ENCODE assay signal across 8 mouse cellular contexts in genomic region chr7:143738601-143739006, GRCm38 (mm10). TPM values are rescaled to one million over a fixed set of nuclear protein-coding genes. Genes with fewer than 3 reads are reported as not detected.
DNase-seq lines count a peak whose midpoint lies in the region; ATAC-seq and TF ChIP-seq lines count a peak whose summit lies in the region.

No protein-coding gene starts in this region.

- 9% methylated on average over 5 of the region's 5 CpGs for WGBS in heart, postnatal 0 days
- 45% methylated on average over 5 of the region's 5 CpGs for WGBS in limb, embryonic 12.5 days

- H3K4me2 ChIP-seq in heart, postnatal 0 days (ENCODE audit: low read depth, low read length): peak overlapping the region; percentile 84
- H3K4me2 ChIP-seq in limb, embryonic 12.5 days: peak overlapping the region; percentile 78
- H3K4me2 ChIP-seq in myocyte (ENCODE audit: low read depth): peak overlapping the region; percentile 94

- TF ChIP-seq CTCF in C2C12 (IDR thresholded peaks at IDR 0.05; ENCODE audit: control insufficient read depth, insufficient read depth, insufficient read length): no peak
- TF ChIP-seq CTCF in heart, postnatal 0 days (IDR thresholded peaks at IDR 0.05; ENCODE audit: low read depth): no peak

- H3K79me2 ChIP-seq in C2C12 (ENCODE audit: control insufficient read depth, insufficient read depth) (peaks cover 65% of the 10 kb centered on the region), myocyte (ENCODE audit: control insufficient read depth, insufficient read depth) (peaks cover 60% of the 10 kb centered on the region)

- no peaks in the 10 kb centered on the region for H3K9me3 ChIP-seq in heart, postnatal 0 days (replicated peaks; ENCODE audit: control insufficient read depth, low read length)
- no peaks in the 10 kb centered on the region for H3K9me3 ChIP-seq in limb, embryonic 12.5 days

- no peak for TF ChIP-seq EP300 in heart, postnatal 0 days (IDR thresholded peaks at IDR 0.05; ENCODE audit: low read depth)

- H3K4me3 ChIP-seq in C2C12 (ENCODE audit: insufficient read depth, poor library complexity, severe bottlenecking) (peak overlapping the region; percentile 65), myocyte (peak overlapping the region; percentile 81)
- H3K4me3 ChIP-seq in heart, postnatal 0 days (ENCODE audit: low read depth, low read length): peak overlapping the region; percentile 70
- H3K4me3 ChIP-seq in limb, embryonic 12.5 days (replicated peaks): peak overlapping the region; percentile 68

- ATAC-seq in heart, postnatal 0 days (ENCODE audit: insufficient read depth, low read depth): peak; percentile 15; the same call in 1 of the 2 replicates
- ATAC-seq in limb, embryonic 12.5 days (ENCODE audit: insufficient number of reproducible peaks, insufficient read depth, low FRiP score, low TSS enrichment, low read depth): no peak
- ATAC-seq in megakaryocyte-erythroid progenitor cell, adult 5-6 weeks (replicated peaks; ENCODE audit: low FRiP score, low TSS enrichment, poor library complexity, severe bottlenecking): no peak

- peak overlapping the region; percentile 77; the same call in 1 of the 2 replicates for H3K9ac ChIP-seq in heart, postnatal 0 days (replicated peaks; ENCODE audit: low read depth, low read length)
- peak overlapping the region; percentile 92 for H3K9ac ChIP-seq in limb, embryonic 12.5 days (replicated peaks)

- peak overlapping the region; percentile 82 for H3K27ac ChIP-seq in heart, postnatal 0 days (ENCODE audit: low read depth)
- H3K27ac ChIP-seq in limb, embryonic 12.5 days: no peak overlapping the region

- peaks cover 5% of the 10 kb centered on the region for H3K36me3 ChIP-seq in C2C12 (ENCODE audit: control insufficient read depth, insufficient read depth)
- H3K36me3 ChIP-seq in heart, postnatal 0 days (replicated peaks; ENCODE audit: control insufficient read depth, insufficient read depth, low read length): no peaks in the 10 kb centered on the region
- H3K36me3 ChIP-seq in limb, embryonic 12.5 days: peaks cover 14% of the 10 kb centered on the region; the same call in 1 of the 2 replicates
- no peaks in the 10 kb centered on the region for H3K36me3 ChIP-seq in myocyte (ENCODE audit: control insufficient read depth, insufficient read depth)

- H3ac ChIP-seq in C2C12 (ENCODE audit: control insufficient read depth, insufficient read length, low read depth) (peak overlapping the region; percentile 77), myocyte (ENCODE audit: control insufficient read depth, insufficient read length) (no peak overlapping the region)

- H3K4me1 ChIP-seq in heart, postnatal 0 days (ENCODE audit: control insufficient read depth, insufficient read depth): peaks cover 28% of the 10 kb centered on the region
- peaks cover 25% of the 10 kb centered on the region for H3K4me1 ChIP-seq in limb, embryonic 12.5 days (replicated peaks)

- TF ChIP-seq POLR2A in myocyte (IDR thresholded peaks at IDR 0.05; ENCODE audit: insufficient read length, low read depth): no peak

- peak; percentile 48 for DNase-seq in Muller cell, postnatal 12 days (ENCODE audit: inconsistent ontology term)
- no peak for DNase-seq in heart, postnatal 0 days (ENCODE audit: low spot score)
- no peak for DNase-seq in gastrocnemius, postnatal 4 days (ENCODE audit: low spot score in 2 of 2)
- DNase-seq in gastrocnemius, postnatal 10 days: no peak

- H3K79me3 ChIP-seq in C2C12 (ENCODE audit: low read depth): peaks cover 41% of the 10 kb centered on the region

- no peaks in the 10 kb centered on the region for H3K27me3 ChIP-seq in C2C12 (ENCODE audit: control insufficient read depth, insufficient read depth, insufficient read length)
- no peaks in the 10 kb centered on the region for H3K27me3 ChIP-seq in heart, postnatal 0 days (ENCODE audit: control insufficient read depth, insufficient read depth, low read length)
- H3K27me3 ChIP-seq in limb, embryonic 12.5 days: peaks cover 12% of the 10 kb centered on the region; the same call in 1 of the 2 replicates
- H3K27me3 ChIP-seq in myocyte (ENCODE audit: control insufficient read depth, insufficient read depth, insufficient read length): no peaks in the 10 kb centered on the region

TF ChIP-seq in C2C12, 6 proteins besides CTCF, POLR2A, EP300 and RAD21:
- TF ChIP-seq USF1 (IDR thresholded peaks at IDR 0.05; ENCODE audit: low read depth): no peak
- TF ChIP-seq MAX (IDR thresholded peaks at IDR 0.05): no peak
- no peak for TF ChIP-seq MYOD1 (IDR thresholded peaks at IDR 0.05; ENCODE audit: control insufficient read depth, insufficient read length, low read depth)
- no peak for TF ChIP-seq FOSL1 (IDR thresholded peaks at IDR 0.05; ENCODE audit: insufficient read depth, low read length, poor library complexity, severe bottlenecking)
- no peak for TF ChIP-seq MYOG (IDR thresholded peaks at IDR 0.05; ENCODE audit: control insufficient read depth, extremely low read depth, insufficient read length)
- TF ChIP-seq CEBPB (IDR thresholded peaks at IDR 0.05; ENCODE audit: low read depth): no peak

TF ChIP-seq in myocyte, 11 proteins besides CTCF, POLR2A, EP300 and RAD21:
- TF ChIP-seq POLR2AphosphoS2 (IDR thresholded peaks at IDR 0.05; ENCODE audit: insufficient read length, low read depth): no peak
- no peak for TF ChIP-seq TCF12 (IDR thresholded peaks at IDR 0.05; ENCODE audit: insufficient read depth, poor library complexity, severe bottlenecking)
- no peak for TF ChIP-seq USF1 (IDR thresholded peaks at IDR 0.05; ENCODE audit: low read depth)
- TF ChIP-seq CEBPB (IDR thresholded peaks at IDR 0.05; ENCODE audit: insufficient read depth, poor library complexity, severe bottlenecking): no peak
- TF ChIP-seq E2F4 (IDR thresholded peaks at IDR 0.05; ENCODE audit: insufficient read depth): no peak
- TF ChIP-seq TCF3 (IDR thresholded peaks at IDR 0.05; ENCODE audit: insufficient read length, low read depth): no peak
- no peak for TF ChIP-seq SRF (IDR thresholded peaks at IDR 0.05; ENCODE audit: control insufficient read depth, insufficient read length, low read depth)
- TF ChIP-seq MAX (IDR thresholded peaks at IDR 0.05; ENCODE audit: low read depth): no peak
- TF ChIP-seq REST (IDR thresholded peaks at IDR 0.05; ENCODE audit: insufficient read depth, insufficient read length): no peak
- no peak for TF ChIP-seq MYOD1 (IDR thresholded peaks at IDR 0.05; ENCODE audit: control insufficient read depth in 1 of 3, insufficient read length in 2 of 3, low read depth in 2 of 3)
- no peak for TF ChIP-seq MYOG (IDR thresholded peaks at IDR 0.05; ENCODE audit: control insufficient read depth in 1 of 3, insufficient read depth in 1 of 3, insufficient read length in 2 of 3, low read depth in 2 of 3)
TF ChIP-seq in myocyte: peak in this region for 0.

RNA-seq across cellular contexts. Expression of gene Osbpl5, which starts 18.2 kb away (rescaled TPM):
- polyA plus RNA-seq in C2C12 (2012; fragmentation: generic; extraction: Trizol) (41.1 TPM), myocyte (2012; fragmentation: generic; extraction: Trizol) (49.6 TPM)
- 57.4 and 58.7 TPM in 2 replicates for total RNA-seq in heart, postnatal 0 days (2014; rRNA removed; ENCODE audit: low replicate concordance)
- 16.3 and 18.1 TPM in 2 replicates for polyA plus RNA-seq in heart, postnatal 0 days (2015; fragmentation: Nextera tagmentation; extraction: Ambion mirVana)
- polyA plus RNA-seq in limb, embryonic 12.5 days (2016; fragmentation: Nextera tagmentation; extraction: Ambion mirVana): 26.1 and 30.4 TPM in 2 replicates
- 4.3 and 9.3 TPM in 2 replicates for total RNA-seq in megakaryocyte-erythroid progenitor cell, adult 5-6 weeks (2014; fragmentation: Nextera tagmentation)
- total RNA-seq in megakaryocyte-erythroid progenitor cell, adult 5-6 weeks (2017): 2.6 and 3.8 TPM in 2 replicates
- 10 to 100 TPM; 57.0 to 58.7 TPM for total RNA-seq in gastrocnemius, postnatal 4 days (2021)
- 10 to 100 TPM; 33.3 to 40.2 TPM for total RNA-seq in gastrocnemius, postnatal 10 days (2021)

RNA-seq across cellular contexts. Expression of gene Mrgprg, which starts 28.2 kb away (rescaled TPM):
- polyA plus RNA-seq in C2C12 (2012; fragmentation: generic; extraction: Trizol): not detected
- total RNA-seq in heart, postnatal 0 days (2014; rRNA removed; ENCODE audit: low replicate concordance): not detected in 2 replicates
- polyA plus RNA-seq in heart, postnatal 0 days (2015; fragmentation: Nextera tagmentation; extraction: Ambion mirVana): not detected in 2 replicates
- not detected in 2 replicates for polyA plus RNA-seq in limb, embryonic 12.5 days (2016; fragmentation: Nextera tagmentation; extraction: Ambion mirVana)
- polyA plus RNA-seq in myocyte (2012; fragmentation: generic; extraction: Trizol): not detected
- not detected in 2 replicates for total RNA-seq in megakaryocyte-erythroid progenitor cell, adult 5-6 weeks (2014; fragmentation: Nextera tagmentation)
- total RNA-seq in megakaryocyte-erythroid progenitor cell, adult 5-6 weeks (2017): not detected in 2 replicates
- not detected for total RNA-seq in gastrocnemius, postnatal 4 days (2021)
- not detected for total RNA-seq in gastrocnemius, postnatal 10 days (2021)

RNA-seq across cellular contexts. Expression of gene Mrgpre, which starts 45.7 kb away (rescaled TPM):
- polyA plus RNA-seq in C2C12 (2012; fragmentation: generic; extraction: Trizol) (2.9 TPM), myocyte (2012; fragmentation: generic; extraction: Trizol) (1.9 TPM)
- 0.93 and 3.9 TPM in 2 replicates for total RNA-seq in heart, postnatal 0 days (2014; rRNA removed; ENCODE audit: low replicate concordance)
- 0.92 and 0.96 TPM in 2 replicates for polyA plus RNA-seq in heart, postnatal 0 days (2015; fragmentation: Nextera tagmentation; extraction: Ambion mirVana)
- 1.2 and 1.6 TPM in 2 replicates for polyA plus RNA-seq in limb, embryonic 12.5 days (2016; fragmentation: Nextera tagmentation; extraction: Ambion mirVana)
- 0.37 TPM in 1 of 2 replicates, not detected in the other for total RNA-seq in megakaryocyte-erythroid progenitor cell, adult 5-6 weeks (2014; fragmentation: Nextera tagmentation)
- 0.19 and 0.27 TPM in 2 replicates for total RNA-seq in megakaryocyte-erythroid progenitor cell, adult 5-6 weeks (2017)
- 1 to 10 TPM; 1.7 to 2.7 TPM for total RNA-seq in gastrocnemius, postnatal 4 days (2021)
- 1 to 10 TPM; 1.2 to 1.5 TPM for total RNA-seq in gastrocnemius, postnatal 10 days (2021)

RNA-seq across cellular contexts. Expression of gene Tnfrsf23, which starts 52.9 kb away (rescaled TPM):
- polyA plus RNA-seq in C2C12 (2012; fragmentation: generic; extraction: Trizol): 16.7 TPM
- 2.0 and 2.5 TPM in 2 replicates for total RNA-seq in heart, postnatal 0 days (2014; rRNA removed; ENCODE audit: low replicate concordance)
- polyA plus RNA-seq in heart, postnatal 0 days (2015; fragmentation: Nextera tagmentation; extraction: Ambion mirVana): 1.9 and 2.3 TPM in 2 replicates
- 0.59 and 0.64 TPM in 2 replicates for polyA plus RNA-seq in limb, embryonic 12.5 days (2016; fragmentation: Nextera tagmentation; extraction: Ambion mirVana)
- polyA plus RNA-seq in myocyte (2012; fragmentation: generic; extraction: Trizol): 25.7 TPM
- total RNA-seq in megakaryocyte-erythroid progenitor cell, adult 5-6 weeks (2014; fragmentation: Nextera tagmentation): not detected in 2 replicates
- 0.80 TPM in 1 of 2 replicates, not detected in the other for total RNA-seq in megakaryocyte-erythroid progenitor cell, adult 5-6 weeks (2017)
- 1 to 10 TPM; 5.2 to 6.0 TPM for total RNA-seq in gastrocnemius, postnatal 4 days (2021)
- 1 to 10 TPM; 3.6 to 6.3 TPM for total RNA-seq in gastrocnemius, postnatal 10 days (2021)
